Mouse (Mus musculus): Measurements from ENCODE around the gene Lpp.

Gene Lpp

GRCm38 (mm10) chr16:24399524-24399923 is 6.2 kb downstream of the Lpp start:
- in situ Hi-C loops (cut with MboI) = no loop called here

- in situ Hi-C loops (cut with MboI) = no loop called here
Observed at GRCm38 (mm10) chr16:24400776-24401175, 7.5 kb downstream of the Lpp start.

GRCm38 (mm10) chr16:24402801-24403200 is 9.5 kb downstream of the Lpp start:
- in situ Hi-C loops (cut with MboI) = no loop called here

DNA sequence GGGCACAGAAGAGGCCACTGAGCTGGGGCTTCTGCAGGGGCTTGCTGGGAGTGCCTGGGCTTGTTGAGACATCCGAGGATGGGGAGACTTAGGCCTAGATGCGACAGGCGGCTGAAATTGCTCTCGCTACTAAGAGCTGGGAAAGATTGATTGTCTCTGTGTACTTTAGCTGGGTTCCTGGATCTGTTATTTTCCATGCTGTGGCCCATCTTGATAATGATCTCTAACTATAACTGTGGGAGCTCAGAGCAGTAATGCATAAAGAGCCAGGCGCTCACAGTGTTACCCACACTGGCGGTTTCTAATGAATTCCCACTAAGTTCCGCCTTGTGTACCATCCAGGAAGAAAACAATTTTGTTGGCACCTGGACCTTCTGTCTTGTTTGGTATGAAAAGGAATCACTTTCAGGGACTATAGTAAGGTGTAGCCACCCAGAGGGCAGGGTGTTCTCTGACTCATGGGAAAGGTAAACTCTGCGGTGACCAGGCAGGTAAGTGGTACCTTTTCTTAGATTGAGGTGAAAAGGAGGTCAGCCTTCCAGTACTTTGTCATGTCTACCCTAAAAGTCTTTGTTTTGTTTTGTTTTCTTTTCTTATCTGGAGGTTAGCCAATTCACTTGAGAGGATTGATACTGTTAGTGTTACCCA is 10.6 kb downstream of the Lpp start:
- in situ Hi-C loops (cut with MboI) = no loop called here

- in situ Hi-C loops (cut with MboI) = no loop called here
Observed at GRCm38 (mm10) chr16:24406521-24406920, 13.2 kb downstream of the Lpp start.

DNA sequence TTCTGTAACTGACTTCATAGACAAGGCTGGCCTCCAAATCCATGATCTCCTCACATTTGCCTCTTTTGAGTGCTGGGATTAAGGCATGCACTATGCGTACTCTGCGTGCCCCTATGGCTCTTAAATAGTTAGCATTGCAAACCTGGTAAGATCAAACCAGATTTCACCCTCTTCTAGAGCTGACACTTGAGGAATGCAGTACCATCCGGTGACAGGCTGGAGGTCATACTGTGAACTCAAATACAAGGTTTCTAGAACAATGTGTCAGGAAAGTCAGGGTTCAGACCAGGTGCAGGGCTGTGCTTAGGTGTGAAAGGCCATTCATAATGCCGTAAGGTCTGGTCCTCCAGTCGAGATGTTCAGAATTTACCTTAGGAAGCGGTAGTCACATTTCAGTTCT is 18.0 kb downstream of the Lpp start:
- in situ Hi-C loops (cut with MboI) = no loop called here

GRCm38 (mm10) chr16:24412193-24412592 is 18.9 kb downstream of the Lpp start:
- in situ Hi-C loops (cut with MboI) = no loop called here

DNA sequence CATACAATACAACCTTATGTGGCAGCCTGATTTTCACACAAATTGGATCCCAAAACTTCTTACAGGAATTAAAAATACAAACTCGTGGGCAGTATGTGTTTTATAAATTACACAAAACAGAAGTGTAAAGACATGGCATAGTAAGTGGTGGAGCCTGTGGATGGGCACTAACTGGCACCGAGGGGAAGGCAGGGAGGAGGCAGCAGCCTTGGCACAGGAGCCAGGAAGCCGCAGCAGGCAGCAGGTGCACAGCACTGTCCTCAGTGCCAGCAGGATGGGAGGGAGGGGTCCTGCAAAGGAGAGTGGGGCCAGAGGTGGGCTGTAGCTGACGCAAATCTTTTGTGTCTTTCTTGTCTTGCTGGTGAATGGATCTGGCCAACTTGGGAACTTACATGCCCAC is 19.8 kb downstream of the Lpp start:
- in situ Hi-C loops (cut with MboI) = no loop called here

GRCm38 (mm10) chr16:24418022-24418421 is 24.7 kb downstream of the Lpp start:
- in situ Hi-C loops (cut with MboI) = no loop called here

DNA sequence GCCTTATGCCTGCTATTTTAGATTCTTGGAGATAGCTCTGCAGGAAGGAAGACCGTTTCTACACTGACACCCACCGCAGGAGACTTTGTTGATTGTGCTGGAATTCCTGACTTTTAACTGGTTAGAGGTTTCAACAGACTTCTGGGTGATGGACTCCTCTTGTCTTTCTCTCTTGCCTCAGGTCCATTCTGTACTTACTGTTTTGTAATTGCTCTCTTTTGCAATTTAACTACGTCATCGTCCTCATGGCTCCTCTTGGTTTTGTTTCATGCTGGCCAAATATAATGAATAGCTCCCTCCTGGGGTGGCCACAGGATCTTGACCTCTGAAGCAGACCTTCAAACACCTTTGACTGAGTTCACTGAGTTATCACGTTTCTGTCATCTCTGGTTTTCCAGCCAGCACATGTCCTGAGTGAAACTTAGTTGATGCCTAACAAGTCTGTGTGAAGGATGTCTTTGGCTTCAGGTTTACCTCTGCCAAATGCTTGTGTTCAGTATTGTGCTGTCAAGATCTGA is 27.4 kb downstream of the Lpp start:
- in situ Hi-C loops (cut with MboI) = no loop called here

DNA sequence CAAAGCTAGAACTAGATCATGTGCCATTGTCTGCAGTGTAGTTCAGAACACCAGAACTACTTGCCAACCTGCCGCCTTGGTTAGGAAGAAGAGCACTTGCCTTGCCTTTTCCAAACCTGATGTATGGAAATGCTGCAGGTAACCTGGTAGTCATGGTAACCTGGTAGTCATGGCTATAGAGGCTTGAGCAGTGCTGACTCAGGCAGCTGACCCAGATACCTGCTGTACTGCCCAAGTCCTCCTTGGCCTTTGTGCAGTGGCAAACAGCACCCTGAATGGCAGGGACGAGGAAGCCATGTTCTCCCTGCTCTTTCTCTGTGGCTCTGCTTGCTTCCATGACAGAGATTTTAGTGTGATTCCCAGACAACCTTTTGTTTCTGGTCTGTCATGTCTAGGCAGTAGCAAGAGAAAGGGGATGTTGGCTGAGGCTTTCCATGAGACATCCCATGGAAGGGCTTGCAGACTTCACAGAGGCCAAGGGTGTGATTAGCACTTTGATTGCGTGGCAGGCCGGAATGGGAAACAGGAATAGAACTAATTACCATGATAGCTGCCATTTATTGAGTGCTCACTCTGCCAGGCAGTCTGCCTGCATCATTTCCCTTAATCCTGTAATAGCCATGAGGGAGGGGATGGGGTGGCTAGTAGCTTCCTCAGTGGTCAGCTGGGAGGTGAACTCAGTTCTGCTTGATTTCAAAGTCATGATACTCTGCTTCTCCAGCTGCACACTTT is 28.5 kb downstream of the Lpp start:
- in situ Hi-C loops (cut with MboI) = no loop called here

DNA sequence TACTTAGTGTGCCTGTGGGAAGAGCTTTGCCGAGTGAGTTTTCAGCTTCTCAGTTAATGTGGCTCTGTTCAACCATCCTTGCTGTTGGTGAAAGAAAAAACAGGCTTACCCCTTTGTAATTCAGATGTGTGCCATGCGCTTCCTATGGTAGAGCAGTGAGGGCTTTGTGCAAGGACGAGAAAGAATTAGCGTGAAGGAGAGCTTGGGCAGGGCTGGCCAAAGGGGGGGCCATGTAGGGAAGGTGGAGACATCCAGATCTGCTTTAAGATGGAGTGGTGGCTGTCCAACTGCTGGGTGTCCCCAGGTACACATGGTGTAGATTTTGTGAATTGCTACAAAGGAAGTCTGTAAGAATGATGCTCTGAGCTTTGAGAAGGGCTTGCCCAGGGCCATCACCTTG is 29.9 kb downstream of the Lpp start:
- in situ Hi-C loops (cut with MboI) = no loop called here

- in situ Hi-C loops (cut with MboI) = no loop called here
Observed at GRCm38 (mm10) chr16:24423751-24424150, 30.4 kb downstream of the Lpp start.

GRCm38 (mm10) chr16:24424356-24424977 is 31.2 kb downstream of the Lpp start:
- in situ Hi-C loops (cut with MboI) = no loop called here

- in situ Hi-C loops (cut with MboI) = no loop called here
Observed at GRCm38 (mm10) chr16:24425816-24426215, 32.5 kb downstream of the Lpp start.

DNA sequence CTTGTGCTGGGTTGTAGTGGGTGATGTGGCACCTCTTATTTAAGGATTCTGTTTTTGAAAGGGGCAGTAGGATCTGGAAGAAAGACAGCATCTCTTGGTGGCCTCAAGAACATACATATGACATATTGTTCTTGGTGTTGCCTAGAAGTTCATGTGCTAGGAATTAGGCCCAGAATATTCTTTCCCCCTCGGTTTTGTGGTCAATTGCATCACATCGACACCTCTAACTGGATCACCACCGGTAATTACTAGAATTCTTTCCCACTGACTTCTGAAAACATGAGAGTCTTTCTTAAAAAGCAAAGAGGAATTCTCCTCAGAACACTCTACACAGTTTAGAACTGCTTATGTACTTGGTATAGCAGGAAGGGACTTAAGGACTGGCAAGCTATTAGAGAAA is 34.3 kb downstream of the Lpp start:
- in situ Hi-C loops (cut with MboI) = no loop called here

DNA sequence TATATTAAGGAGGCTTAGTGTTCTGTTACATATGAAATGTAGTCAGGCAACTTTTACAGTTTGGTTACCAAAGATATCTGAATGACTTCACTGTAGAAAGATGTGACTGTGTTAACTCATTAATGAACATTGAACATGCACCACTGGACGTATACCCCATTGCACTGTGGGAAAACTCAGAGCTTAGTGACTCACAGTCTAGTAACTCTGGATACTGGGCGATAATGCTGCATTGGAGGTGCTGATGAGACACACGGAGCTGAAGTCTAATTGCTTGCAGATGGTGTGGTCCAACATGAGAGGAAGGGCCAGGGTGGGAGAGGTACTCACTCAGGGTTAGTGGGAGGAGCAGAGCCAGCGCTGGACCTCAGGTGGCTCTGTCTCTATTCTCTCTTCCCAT is 34.7 kb downstream of the Lpp start:
- in situ Hi-C loops (cut with MboI) = no loop called here

GRCm38 (mm10) chr16:24428742-24429141 is 35.4 kb downstream of the Lpp start:
- in situ Hi-C loops (cut with MboI) = no loop called here

DNA sequence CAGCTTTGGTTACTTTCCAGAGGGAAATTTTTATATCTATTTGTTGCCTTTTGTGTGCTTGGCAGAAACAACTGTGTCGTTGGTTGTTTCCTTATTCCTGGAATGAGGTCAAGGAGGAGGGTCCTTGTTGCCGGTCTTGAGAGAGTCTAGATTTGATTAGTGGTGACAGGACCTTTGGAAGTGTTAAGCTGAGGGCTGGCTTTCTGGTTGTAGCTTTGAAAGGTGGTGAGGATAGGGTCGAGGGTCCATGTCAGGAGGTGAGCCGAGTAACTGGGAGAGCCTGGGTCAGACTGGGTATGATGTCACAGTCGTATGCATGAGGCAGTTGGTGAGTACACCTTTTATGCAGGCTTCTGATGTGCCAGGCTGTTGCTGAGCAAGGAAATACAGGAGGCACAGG is 36.4 kb downstream of the Lpp start:
- in situ Hi-C loops (cut with MboI) = no loop called here

DNA sequence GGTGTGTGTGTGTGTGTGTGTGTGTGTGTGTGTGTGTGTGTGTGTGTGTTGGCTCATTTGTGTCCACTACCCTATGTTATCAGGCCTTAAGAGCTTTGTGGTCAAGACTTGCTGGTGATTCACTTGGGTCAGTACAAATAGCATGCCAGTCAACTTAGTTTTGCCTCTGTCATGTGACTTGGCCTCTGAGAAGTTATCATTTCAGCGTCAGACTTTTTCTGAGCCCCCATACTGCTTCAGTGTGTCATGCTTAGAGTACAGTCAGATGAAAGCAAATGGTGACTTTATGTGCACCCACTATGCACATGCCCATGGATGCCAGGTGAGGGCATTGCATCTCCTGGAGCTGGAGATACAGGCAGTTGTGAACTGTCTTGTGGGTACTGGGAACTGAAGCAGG is 38.5 kb downstream of the Lpp start:
- in situ Hi-C loops (cut with MboI) = no loop called here

- in situ Hi-C loops (cut with MboI) = no loop called here
Observed at GRCm38 (mm10) chr16:24433563-24433962, 40.3 kb downstream of the Lpp start.

DNA sequence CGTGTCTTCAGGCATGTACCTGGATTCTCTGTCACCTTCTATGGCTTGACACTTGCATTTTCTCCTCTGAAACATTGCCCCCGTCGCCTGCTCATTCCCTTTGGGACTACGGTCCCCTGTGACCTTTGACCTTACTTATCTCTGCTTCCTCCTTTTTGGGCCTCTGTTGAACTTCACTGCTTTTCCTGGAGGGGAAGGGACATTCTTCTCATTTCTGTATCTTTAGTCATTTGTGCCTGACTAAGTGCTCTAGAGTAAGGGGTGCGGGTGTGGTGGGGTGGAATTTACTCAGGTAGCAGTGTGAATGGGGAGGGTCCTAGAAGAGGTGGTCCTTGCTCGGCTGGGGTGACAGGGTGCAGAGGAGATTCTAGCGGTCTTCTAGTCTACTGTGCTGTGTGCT is 40.7 kb downstream of the Lpp start:
- in situ Hi-C loops (cut with MboI) = no loop called here

DNA sequence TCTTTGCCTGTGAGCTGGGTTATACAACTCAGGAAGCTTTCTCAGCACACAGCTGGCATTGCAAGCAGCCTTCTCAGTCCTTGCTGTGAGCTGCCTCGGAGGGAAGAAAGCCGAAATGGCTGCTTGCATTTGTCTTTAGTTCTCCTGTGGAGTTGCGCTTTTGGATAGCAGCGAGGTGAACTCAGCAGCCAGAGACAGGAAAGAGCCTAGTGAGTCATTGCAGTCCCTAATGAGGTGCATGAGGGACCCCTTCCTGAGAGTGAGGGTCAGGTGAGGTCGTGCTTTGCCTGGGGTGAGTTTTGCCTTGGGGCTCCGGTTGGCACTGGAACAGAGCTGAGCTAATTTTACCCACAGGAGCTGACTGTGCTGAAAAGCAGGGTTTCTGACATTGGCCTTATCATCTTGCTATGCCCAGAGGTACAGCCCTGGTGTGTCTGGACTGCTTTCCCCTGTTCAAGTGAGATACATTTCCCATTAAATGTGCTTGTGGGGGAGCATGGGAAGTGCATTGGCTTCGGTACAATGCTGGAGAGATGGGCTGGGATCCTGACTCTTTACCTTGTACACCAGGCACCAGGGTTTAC is 41.3 kb downstream of the Lpp start:
- in situ Hi-C loops (cut with MboI) = no loop called here

Data from mature B cell (primary cell).